Mouse (Mus musculus) kidney, postnatal 10 days (tissue): ENCODE data around the gene Ppp1r37.

Source experiments
- DNase-seq: peaks from one replicate; pipeline ENCODE4 v3.0.0; 2021; ENCODE audit warnings: mixed read lengths

Ppp1r37 gene

DNA sequence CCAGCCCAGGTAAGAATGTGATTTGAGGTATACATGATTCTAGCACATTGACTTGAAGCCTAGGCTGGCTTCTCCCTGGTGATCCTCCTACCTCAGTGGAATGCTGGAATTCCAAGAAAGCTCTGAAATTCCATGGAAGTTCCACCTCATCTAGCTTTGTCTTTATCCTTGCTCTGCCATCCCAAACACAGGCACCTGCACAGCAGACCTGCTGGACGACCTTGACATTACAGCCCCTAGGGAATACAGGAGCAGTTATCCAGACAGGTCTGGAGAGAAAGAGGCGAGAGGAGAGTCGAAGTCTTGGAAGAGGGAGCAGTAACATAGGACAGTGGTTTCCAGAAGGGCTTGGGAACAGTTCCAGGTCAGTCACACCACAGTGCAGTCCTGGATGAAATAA, 6.8 kb upstream of the Ppp1r37 start:
- DNase-seq: no peak

DNA sequence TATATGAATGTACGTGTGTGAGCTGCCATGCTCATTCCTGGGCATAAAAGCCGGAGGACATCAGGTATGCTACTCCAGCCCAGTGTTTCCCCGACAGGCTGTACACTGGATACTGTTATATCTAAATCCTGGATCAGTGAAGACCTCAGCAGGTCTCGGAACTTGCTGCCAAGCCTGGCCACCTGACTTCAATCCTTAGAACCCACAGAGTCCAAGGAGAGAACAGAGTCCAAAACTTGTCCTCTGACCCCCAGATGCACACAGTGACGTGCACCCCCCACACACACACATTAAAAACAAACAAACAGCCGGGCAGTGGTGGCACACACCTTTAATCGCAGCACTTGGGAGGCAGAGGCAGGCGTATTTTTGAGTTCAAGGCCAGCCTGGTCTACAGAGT, 4.5 kb upstream of the Ppp1r37 start:
- peak; percentile 37 for DNase-seq

- no peak for DNase-seq
Measured at GRCm38 (mm10) chr7:19565803-19566202, 2.9 kb upstream of the Ppp1r37 start.

DNA sequence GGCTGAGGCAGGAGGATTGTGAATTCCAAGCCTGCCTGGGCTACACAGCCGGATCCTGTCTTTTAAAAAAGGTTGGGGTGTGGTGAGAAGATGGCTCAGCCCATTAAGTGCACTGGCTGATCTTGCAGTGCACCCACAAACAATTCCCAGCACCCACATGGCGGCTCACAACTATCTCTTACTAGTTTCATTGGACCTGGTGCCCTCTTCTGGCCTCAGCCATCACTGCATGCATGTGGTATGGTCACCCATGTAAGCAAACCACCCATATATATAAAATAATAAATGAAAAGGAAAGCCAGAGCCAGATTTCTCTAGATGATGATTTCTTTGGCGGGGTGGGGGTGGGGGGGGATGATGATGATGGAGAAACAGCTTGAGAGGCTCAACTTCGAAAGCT, 1.6 kb upstream of the Ppp1r37 start:
- peak; percentile 33 for DNase-seq

GRCm38 (mm10) chr7:19563884-19564283, 1.0 kb upstream of the Ppp1r37 start:
- no peak for DNase-seq

GRCm38 (mm10) chr7:19561765-19562642, 872 bp downstream of the Ppp1r37 start:
- DNase-seq: peak; percentile 97

DNA sequence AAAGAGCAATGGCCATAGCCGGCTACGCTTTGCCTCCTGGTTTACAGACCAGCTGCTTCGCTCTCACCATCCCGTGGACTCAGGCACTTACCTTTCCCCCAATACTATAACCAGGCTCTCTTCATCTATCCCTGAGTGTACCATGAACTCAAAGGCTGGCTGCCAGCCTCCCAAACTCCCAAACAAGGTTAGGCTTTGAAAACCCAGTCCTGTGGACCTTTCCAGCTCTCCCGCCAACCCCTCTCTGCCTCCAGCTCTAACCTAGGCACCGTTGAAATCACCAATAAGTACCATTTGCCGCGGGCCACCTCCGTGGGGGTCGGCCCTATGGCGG, 1.5 kb downstream of the Ppp1r37 start:
- peak; percentile 39 for DNase-seq

GRCm38 (mm10) chr7:19560491-19561260, 2.2 kb downstream of the Ppp1r37 start:
- DNase-seq: peak; percentile 42

DNA sequence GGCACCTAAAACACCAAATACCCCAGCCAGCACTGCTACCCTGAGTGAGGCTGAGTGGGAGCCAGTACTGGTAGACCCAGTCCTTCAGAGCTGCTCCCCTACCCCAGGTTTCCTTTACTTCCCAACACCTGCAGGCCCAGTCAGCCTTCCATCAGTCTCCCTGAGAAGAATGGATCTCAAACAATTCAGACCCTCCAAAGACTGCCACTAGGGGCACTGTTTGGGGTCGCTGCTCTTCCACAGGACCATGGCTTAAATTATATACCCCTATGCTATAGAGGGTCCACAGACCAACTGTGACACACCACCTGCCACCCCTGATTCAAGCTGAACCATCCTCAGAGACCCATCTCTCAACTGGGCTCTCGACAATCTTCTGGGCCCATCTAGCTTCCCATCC, 3.9 kb downstream of the Ppp1r37 start:
- no peak for DNase-seq

DNA sequence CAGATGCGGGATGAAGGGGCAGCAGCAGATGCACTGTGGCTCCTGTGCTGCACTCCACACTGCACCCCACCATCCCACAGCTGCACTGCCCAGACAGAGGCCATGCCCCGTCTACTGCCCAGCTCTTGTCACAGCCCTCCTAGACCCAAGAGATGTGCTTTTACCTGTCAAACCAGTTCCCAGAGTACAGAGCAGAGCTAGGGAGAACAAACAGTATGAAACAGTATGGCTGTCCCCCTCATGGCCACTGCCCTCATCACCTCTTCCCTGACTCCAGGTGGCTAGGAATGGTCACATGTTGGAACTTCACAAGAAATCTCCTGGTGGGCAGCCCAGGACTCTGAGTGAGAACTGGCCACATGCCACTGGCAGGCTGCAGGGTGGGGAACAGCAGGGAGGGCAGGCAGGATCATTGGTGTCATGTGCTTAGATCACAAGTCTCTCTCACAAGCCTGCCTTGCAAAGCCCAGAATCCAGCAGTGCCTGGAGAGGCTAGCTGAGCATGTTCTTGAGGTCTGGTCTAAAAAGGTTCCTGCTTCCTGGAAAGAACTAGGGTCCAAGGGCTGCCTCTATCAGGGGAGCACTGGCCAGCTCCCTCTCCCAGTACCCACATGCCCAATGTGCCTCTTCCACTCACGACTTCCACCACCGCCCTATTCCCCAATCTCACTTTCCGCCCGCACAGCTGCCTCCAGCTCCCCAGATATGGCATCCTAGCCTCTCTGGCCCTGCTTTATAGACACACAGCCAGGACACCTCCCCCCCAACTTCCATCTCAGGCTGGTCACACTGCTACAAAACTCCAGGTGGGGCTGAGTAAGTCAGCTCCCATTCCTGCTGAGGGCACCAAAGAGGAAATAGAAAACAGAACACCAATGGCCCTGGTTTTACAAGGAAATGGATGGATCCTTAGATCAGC, 4.6 kb downstream of the Ppp1r37 start:
- DNase-seq: peak; percentile 32

- DNase-seq: peak; percentile 41
Measured at GRCm38 (mm10) chr7:19557086-19557485, 5.8 kb downstream of the Ppp1r37 start.

- DNase-seq: no peak
Measured at GRCm38 (mm10) chr7:19554168-19554567, 8.7 kb downstream of the Ppp1r37 start.

DNA sequence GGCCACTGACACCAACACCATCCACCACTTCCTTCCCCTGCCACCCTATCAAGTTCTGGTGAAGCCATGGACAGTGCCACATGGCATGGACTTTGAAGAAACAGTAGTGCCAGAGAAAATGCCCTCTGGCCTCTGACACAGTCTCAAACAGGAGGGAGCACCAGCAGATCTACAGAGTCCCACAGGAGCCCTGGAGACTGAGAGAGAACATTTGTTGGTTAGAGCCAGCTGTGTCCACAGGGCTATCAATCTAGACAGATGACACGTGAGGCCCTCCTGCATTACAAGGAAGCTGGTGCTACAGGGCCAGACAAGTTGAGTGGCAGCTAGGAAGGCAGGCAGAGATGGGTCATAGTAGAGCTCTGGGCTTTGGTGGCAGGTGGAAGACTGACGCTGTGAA, 10.4 kb downstream of the Ppp1r37 start:
- no peak for DNase-seq

- no peak for DNase-seq
Measured at GRCm38 (mm10) chr7:19551634-19552033, 11.2 kb downstream of the Ppp1r37 start.

DNA sequence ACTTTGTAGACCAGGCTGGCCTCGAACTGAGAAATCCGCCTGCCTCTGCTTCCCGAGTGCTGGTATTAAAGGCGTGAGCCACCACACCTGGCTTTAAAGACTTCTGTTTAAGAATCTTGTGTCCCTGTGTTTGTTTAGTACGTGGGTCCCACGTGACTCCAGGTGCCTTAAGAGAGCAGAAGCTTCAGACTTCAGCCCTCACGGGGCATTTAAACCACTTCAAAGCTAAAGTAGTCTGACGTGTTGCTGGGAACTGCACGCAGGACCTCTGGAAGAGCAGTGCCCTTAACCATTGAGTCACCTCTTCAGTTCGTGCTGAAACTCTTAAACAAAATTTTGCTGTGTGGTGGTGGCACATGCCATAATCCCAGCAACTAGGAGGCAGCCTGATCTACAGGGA, 13.5 kb downstream of the Ppp1r37 start:
- DNase-seq: no peak

GRCm38 (mm10) chr7:19547344-19547969, 15.4 kb downstream of the Ppp1r37 start:
- no peak for DNase-seq

DNA sequence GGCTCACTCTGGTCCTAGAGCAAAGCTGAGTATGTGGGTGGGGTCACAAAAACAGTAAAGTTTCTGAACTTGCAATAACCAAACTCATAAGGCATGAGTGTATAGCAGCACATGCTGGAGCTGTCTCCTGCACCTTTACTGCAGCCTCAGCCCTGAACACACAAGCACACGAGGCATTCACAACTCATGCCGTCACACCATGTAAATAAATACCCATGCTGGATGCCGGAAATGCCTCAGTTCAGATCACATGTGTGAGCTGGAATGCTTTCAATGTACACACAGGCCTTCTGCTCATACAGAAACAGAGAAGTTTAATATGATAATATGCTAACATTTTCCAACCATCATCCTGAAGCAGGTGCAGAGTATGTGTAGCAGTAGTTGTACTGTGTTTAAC, 16.9 kb downstream of the Ppp1r37 start:
- no peak for DNase-seq

- peak; percentile 50 for DNase-seq
Measured at GRCm38 (mm10) chr7:19543584-19543983, 19.3 kb downstream of the Ppp1r37 start.

DNA sequence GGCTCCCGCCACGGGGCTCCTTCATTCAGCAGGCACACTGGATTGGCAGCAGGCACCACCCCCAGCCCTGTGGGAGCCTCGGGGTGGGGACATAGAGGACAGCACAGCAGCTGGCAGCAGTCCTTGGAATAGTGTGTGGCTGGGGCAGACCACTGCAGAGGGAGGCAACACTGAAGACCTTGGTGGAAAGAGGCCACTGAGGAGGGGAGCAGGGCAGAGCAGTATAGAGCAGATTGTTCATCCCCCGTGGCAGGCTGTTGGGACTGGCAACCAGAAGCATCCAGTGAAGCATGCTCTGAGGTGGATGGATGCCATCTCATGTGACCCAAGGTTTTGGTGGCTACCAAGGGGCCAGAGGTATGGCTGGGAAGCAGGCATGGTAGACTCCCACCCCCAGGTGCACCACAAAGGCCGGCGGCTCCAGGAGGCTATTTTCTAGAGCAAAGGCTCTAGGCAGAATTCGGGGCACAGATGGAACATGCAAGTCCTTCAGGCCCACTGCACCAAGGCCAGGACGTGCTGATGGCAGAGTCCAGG, 20.7 kb downstream of the Ppp1r37 start:
- DNase-seq: no peak

GRCm38 (mm10) chr7:19541681-19542154, 21.2 kb downstream of the Ppp1r37 start:
- DNase-seq: no peak

DNA sequence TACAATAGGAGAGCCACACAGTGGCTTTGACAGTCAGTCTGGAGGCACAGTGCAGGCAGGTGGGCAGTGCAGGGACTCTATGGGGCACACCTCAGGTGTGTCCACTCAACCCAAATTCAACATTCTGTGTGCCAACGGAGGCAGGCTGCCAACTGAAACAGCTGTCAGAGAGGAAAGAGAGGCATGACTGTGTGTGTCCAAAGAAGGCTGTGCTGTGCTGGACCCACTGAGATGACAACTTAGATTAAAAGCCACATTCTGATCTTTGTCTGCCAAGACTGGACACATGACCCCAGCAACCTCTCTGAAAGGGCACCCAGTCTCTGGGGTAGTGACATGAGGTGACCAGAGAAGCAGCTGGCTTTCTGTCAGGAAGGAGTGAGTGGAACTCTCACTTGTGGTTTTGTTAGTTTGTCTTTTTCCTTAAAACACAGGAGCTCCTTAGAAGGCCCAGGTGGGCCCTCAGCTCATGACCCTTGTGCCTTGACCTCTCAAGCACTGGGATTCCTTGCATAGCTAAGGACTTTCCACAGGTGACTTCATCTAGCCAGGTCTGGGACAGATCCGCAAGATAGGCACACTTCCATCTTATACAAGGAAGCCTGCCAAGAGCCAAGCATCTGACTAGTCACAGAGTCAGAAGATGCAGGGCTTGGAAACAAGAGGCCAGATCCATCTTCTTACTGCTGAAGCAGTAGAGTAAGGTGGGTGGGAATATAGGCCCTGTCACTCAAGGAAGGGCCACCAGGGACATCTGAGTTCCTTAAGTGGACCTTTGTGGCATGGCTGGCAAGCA, 21.9 kb downstream of the Ppp1r37 start:
- no peak for DNase-seq
